Mouse (Mus musculus) neural tube, embryonic 13.5 days (tissue): Measurements from ENCODE around the gene Snx14. TPM values are rescaled to one million over a fixed set of nuclear protein-coding genes. Genes with fewer than 3 reads are reported as not detected.

Experiments
- ATAC-seq: fragments of 200-750 bp; cut with Nextera tagmentation; 2 replicates; pipeline ENCODE4 v1.8.0; 2017; ENCODE audit warnings: low read depth, mild to moderate bottlenecking, moderate TSS enrichment, moderate library complexity
- H3K27ac ChIP-seq: fragments of 300-500 bp; sonication (generic); replicated peaks from 2 replicates; pipeline ENCODE4 v1.5.1; 2015; ENCODE audit warnings: moderate library complexity, mild to moderate bottlenecking, inconsistent platforms
- H3K27me3 ChIP-seq: fragments of 300-500 bp; sonication (generic); 2 replicates; pipeline ENCODE4 v1.6.1; 2015; ENCODE audit warnings: mild to moderate bottlenecking, inconsistent platforms
- H3K36me3 ChIP-seq: fragments of 300-500 bp; sonication (generic); 2 replicates; pipeline ENCODE4 v1.6.1; 2015; ENCODE audit warnings: mild to moderate bottlenecking, inconsistent platforms
- H3K4me1 ChIP-seq: fragments of 300-500 bp; sonication (generic); replicated peaks from 2 replicates; pipeline ENCODE4 v1.6.1; 2015; ENCODE audit warnings: inconsistent platforms
- H3K4me2 ChIP-seq: fragments of 300-500 bp; sonication (generic); 2 replicates; pipeline ENCODE4 v1.6.1; 2015; ENCODE audit warnings: inconsistent platforms, mild to moderate bottlenecking, moderate library complexity
- H3K4me3 ChIP-seq: fragments of 300-500 bp; sonication (generic); 2 replicates; pipeline ENCODE4 v1.5.1; 2015; ENCODE audit warnings: mild to moderate bottlenecking, inconsistent platforms
- H3K9ac ChIP-seq: fragments of 300-500 bp; sonication (generic); 2 replicates; pipeline ENCODE4 v1.6.1; 2015; ENCODE audit warnings: moderate library complexity, mild to moderate bottlenecking, inconsistent platforms
- H3K9me3 ChIP-seq: fragments of 300-500 bp; sonication (generic); 2 replicates; pipeline ENCODE4 v1.6.1; 2016; ENCODE audit warnings: inconsistent platforms
- WGBS: fragments of 180-500 bp; shearing (Covaris S2); methylation state at CpG from one replicate; pipeline ENCODE4 v1.1.7; 2015; 5-methylcytosine and 5-hydroxymethylcytosine counted together
- polyA plus RNA-seq: library from polyadenylated mRNA; unstranded; fragments of >200 nt; fragmentation: Nextera tagmentation; extraction: Ambion mirVana; gene quantifications from 2 replicates; pipeline ENCODE4 v1.2.1, GENCODE M21; 2015

The Snx14 gene
- polyA plus RNA-seq, 1 experiment from 2014 or later, result 26.6 TPM

DNA sequence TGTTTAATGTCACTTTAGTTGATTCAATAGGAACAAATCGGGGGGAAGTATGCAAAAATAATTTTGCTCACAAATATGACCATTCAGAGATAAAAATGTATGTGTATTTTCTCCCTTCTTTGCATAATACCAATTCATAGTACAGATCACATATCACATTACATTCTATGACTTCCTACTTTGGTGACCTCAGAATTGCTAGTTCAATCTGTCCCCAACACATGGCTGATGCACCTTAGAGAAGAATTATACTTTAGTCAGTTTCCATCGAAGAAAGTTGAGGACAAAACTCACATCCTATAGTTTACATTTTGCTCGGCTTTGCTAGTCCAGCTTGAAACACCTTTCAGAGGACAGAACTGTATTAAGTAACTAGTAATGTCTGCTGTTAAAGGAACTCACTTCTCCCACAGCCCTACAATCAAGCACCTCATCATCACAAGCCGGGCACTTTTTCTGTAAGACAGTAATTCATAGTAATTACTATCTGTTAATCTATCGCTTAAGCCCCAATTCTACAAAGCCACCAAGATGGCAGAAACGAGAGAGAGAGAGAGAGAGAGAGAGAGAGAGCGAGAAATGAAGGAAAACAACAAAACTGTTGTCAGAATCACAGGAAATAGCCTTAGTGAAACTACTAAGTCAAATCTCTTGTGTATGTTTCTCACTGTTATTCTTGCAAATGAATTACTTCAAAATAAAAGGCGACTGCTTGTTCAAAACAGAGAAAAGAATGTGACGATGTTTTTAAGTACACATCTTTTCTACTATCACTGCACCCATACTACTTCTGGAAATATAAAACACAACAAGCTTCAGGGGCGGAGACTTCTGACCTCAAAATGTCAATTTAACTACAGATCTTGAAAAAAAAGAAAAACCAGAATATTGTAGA lies 1.2 kb downstream of the Snx14 start:
- no peak for ATAC-seq
- H3K9ac ChIP-seq, result peak overlapping the region; percentile 83
- H3K27ac ChIP-seq, result peak overlapping the region; percentile 87; the same call in 1 of the 2 replicates
- peaks cover 17% of the 10 kb centered on the region for H3K4me1 ChIP-seq
- peak overlapping the region; percentile 76 for H3K4me3 ChIP-seq
- no peaks in the 10 kb centered on the region for H3K36me3 ChIP-seq
- no peaks in the 10 kb centered on the region for H3K9me3 ChIP-seq
- peak overlapping the region; percentile 87 for H3K4me2 ChIP-seq
- WGBS, result 52% methylated on average over 10 of the region's 10 CpGs
- no peaks in the 10 kb centered on the region for H3K27me3 ChIP-seq

DNA sequence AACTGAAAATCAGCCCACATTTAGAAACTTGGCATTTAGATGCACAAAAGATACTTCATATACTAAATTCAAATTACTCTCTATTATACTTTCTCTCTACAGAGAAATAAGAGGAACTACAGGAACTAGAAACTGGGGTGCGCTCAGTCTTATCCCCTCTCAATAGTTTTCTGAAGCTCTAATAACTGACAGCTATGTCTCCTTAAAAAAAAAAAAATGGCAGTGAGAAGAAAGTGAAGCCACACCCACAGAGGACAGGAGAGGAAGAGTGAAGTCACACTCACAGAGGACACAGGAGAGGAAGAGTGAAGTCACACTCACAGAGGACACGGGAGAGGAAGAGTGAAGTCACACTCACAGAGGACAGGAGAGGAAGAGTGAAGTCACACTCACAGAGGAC lies 14.4 kb downstream of the Snx14 start:
- Histone ChIP-seq H3K27ac (no peak overlapping the region), H3K4me2 (no peak overlapping the region), H3K4me3 (no peak overlapping the region), H3K4me1 (no peaks in the 10 kb centered on the region), H3K27me3 (no peaks in the 10 kb centered on the region), H3K36me3 (peaks cover 17% of the 10 kb centered on the region), H3K9ac (no peak overlapping the region), H3K9me3 (no peaks in the 10 kb centered on the region)
- ATAC-seq, result no peak
- WGBS, result 90% methylated on average over 2 of the region's 2 CpGs

DNA sequence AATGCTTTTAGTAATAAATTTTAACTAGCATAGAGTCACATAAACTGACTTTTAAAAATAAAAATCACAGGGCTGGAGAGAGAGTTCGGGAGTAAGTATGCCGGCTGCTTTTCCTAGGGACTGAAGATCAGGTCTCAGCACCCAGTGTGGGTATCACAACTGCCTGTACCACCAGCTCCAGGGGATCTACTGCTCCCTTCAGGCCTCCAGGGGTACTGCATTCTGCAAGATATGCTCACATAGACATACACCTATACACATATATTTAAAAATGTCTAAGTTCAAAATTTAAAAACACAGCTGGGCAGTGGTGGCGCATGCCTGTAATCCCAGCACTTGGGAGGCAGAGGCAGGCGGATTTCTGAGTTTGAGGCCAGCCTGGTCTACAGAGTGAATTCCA lies 16.3 kb downstream of the Snx14 start:
- Histone ChIP-seq H3K9ac (no peak overlapping the region), H3K27me3 (no peaks in the 10 kb centered on the region), H3K9me3 (no peaks in the 10 kb centered on the region), H3K27ac (no peak overlapping the region), H3K4me2 (no peak overlapping the region), H3K36me3 (peaks cover 24% of the 10 kb centered on the region), H3K4me3 (no peak overlapping the region), H3K4me1 (no peaks in the 10 kb centered on the region)
- no peak for ATAC-seq
- WGBS, result 98% methylated on average over 4 of the region's 4 CpGs

DNA sequence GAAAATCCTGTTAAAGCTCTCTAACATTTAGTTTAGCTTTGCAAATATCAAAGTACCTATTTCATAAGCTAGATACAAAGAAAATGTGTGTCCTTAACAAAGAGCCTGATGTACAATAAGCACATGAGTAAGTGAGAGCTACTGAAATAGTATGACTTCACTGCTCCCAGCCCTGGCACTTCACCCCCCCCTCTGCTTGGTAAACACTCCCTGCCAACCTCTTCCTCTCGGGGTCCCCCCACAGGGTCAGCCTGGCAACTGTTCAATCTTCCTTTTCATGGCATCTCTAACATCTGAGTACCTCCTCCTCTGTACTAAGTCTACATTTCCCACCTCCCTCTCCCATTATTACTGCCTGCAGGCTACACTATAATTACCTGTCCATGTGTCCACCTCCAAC lies 22.0 kb downstream of the Snx14 start:
- Histone ChIP-seq H3K27ac (no peak overlapping the region), H3K4me1 (no peaks in the 10 kb centered on the region), H3K4me2 (no peak overlapping the region), H3K27me3 (no peaks in the 10 kb centered on the region), H3K9me3 (no peaks in the 10 kb centered on the region), H3K9ac (no peak overlapping the region), H3K36me3 (peaks cover 36% of the 10 kb centered on the region), H3K4me3 (no peak overlapping the region)
- 67% methylated on average over 1 of the region's 1 CpGs for WGBS
- ATAC-seq, result no peak

DNA sequence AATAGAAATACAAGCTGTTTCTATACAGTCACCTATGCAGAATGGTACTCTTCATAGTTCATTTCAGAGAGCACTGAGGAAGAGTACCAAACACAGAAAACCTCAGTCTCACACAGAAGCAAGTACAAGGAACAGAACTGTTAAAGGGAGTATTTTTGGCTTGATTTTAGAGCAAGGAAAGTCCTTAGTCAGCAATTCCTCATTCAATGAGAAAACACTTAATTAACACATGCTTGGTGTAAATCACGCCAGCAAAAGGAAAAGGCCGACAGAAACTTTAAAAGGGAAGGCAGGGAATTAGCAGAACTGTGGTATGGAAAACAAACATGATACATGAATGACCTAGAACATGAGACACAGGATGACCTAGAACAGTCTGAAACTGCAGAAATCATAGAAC lies 28.8 kb downstream of the Snx14 start:
- ATAC-seq, result no peak
- H3K36me3 ChIP-seq, result peaks cover 29% of the 10 kb centered on the region
- no peaks in the 10 kb centered on the region for H3K27me3 ChIP-seq
- WGBS, result 82% methylated on average over 2 of the region's 2 CpGs
- H3K4me2 ChIP-seq, result no peak overlapping the region
- H3K4me3 ChIP-seq, result no peak overlapping the region
- H3K9me3 ChIP-seq, result no peaks in the 10 kb centered on the region
- H3K27ac ChIP-seq, result no peak overlapping the region
- no peaks in the 10 kb centered on the region for H3K4me1 ChIP-seq
- no peak overlapping the region for H3K9ac ChIP-seq

DNA sequence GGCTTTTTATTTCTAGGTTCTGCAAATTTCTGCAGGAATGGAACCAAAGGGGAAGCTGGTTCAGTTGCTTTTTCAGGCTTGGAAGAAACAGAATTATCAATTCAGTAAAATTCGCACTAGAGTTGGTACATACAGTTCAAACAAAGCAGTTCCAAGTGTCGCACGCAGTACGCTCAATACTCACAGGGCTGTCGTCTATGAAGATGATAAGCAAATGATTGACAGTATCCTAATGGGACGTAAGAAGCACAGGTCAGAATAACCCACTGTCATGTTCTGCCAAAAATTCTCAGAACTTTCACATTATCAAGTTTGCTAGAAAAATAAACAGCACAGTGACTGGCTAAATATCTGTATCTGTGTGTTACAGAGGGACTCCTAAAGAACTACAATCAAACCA lies 34.2 kb downstream of the Snx14 start:
- no peak overlapping the region for H3K27ac ChIP-seq
- H3K9me3 ChIP-seq, result no peaks in the 10 kb centered on the region
- ATAC-seq, result no peak
- H3K4me2 ChIP-seq, result no peak overlapping the region
- H3K36me3 ChIP-seq, result peaks cover 27% of the 10 kb centered on the region
- H3K27me3 ChIP-seq, result no peaks in the 10 kb centered on the region
- no peak overlapping the region for H3K9ac ChIP-seq
- no peak overlapping the region for H3K4me3 ChIP-seq
- 90% methylated on average over 6 of the region's 6 CpGs for WGBS
- no peaks in the 10 kb centered on the region for H3K4me1 ChIP-seq

DNA sequence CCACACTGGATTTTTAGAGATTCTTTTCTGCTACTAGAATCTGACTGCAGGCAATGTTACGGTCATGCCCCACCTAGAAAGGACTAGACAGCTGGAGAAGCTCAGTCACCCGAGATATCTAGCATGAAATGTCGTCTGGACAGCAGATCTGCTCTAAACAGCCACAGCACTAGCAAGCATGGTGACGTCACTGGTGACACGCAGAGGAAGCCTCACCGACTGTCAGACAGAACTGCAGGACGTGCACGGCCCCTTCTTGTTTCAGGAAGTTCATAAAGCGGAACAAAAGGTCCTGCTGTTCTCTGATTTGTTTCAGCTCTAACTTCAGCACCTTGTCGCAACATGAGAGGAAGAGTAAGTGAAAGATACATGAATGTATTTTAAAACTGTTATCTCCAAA lies 34.7 kb downstream of the Snx14 start:
- no peak overlapping the region for H3K4me2 ChIP-seq
- no peaks in the 10 kb centered on the region for H3K4me1 ChIP-seq
- no peaks in the 10 kb centered on the region for H3K9me3 ChIP-seq
- peaks cover 23% of the 10 kb centered on the region for H3K36me3 ChIP-seq
- H3K4me3 ChIP-seq, result no peak overlapping the region
- no peak overlapping the region for H3K9ac ChIP-seq
- no peak for ATAC-seq
- 69% methylated on average over 10 of the region's 10 CpGs for WGBS
- H3K27ac ChIP-seq, result no peak overlapping the region
- H3K27me3 ChIP-seq, result no peaks in the 10 kb centered on the region

DNA sequence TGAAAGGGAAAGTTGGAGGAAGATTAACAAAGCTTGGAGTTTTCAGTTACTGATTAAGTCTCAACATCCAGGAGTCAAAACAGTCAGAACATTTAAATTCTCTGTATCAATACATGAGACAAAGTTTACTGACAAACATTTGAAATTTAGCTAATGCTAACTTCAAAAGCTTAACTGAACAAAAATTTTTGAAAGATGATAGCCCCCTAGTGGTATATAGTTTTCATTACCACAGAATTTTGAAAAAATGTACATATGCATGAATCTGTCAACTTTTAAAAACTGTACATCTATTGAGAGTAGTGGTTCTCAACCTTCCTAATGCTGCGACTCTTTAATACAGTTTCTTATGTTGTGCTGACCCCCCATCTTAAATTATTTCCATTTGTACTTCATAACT lies 40.3 kb downstream of the Snx14 start:
- Histone ChIP-seq H3K4me3 (no peak overlapping the region), H3K4me1 (no peaks in the 10 kb centered on the region), H3K36me3 (peaks cover 39% of the 10 kb centered on the region), H3K9ac (no peak overlapping the region), H3K27me3 (no peaks in the 10 kb centered on the region), H3K4me2 (no peak overlapping the region), H3K27ac (no peak overlapping the region), H3K9me3 (no peaks in the 10 kb centered on the region)
- 85% methylated on average over 1 of the region's 1 CpGs for WGBS
- ATAC-seq, result no peak

DNA sequence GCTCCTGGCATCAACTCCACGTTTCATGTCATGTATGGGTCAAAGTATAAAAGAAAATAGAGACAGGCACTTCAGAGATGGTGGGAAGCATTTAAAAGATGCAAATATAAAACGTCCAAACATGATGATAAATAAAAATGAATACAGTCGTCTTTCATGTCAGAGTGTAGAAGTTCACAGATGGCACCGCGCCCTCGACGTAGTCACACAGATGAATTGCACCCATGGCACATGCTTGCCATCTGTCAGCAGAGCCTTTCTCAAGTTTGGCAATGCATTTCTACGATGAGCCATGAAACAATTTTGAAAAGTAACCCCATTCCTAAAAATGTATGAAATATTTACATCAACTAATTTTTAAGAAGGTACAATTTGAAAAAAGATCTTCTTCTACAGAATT lies 43.9 kb downstream of the Snx14 start:
- H3K4me2 ChIP-seq, result no peak overlapping the region
- ATAC-seq, result no peak
- H3K27me3 ChIP-seq, result no peaks in the 10 kb centered on the region
- H3K36me3 ChIP-seq, result peaks cover 43% of the 10 kb centered on the region
- H3K27ac ChIP-seq, result no peak overlapping the region
- no peak overlapping the region for H3K4me3 ChIP-seq
- WGBS, result 66% methylated on average over 8 of the region's 8 CpGs
- no peak overlapping the region for H3K9ac ChIP-seq
- no peaks in the 10 kb centered on the region for H3K4me1 ChIP-seq
- H3K9me3 ChIP-seq, result no peaks in the 10 kb centered on the region

DNA sequence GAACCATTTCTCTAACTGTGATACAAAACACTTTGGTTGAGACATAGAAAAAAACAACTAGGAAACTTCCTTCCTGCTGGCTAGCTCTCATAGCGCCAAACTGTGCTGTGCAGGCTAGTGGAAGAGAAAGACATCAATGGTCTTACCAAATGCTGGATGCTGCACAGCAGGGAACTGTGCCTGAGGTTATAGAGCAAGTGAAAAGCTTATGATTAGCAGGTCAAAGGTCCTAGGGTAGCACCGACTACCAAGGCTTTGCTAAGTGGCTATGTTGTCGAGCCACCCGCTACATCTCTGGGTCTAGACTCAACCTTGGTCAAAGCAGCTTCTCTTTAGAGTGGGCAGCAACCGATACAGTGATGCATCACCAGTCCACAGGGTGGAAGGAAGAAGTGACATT lies 49.9 kb downstream of the Snx14 start:
- H3K36me3 ChIP-seq, result peaks cover 43% of the 10 kb centered on the region
- no peak overlapping the region for H3K27ac ChIP-seq
- no peak for ATAC-seq
- no peaks in the 10 kb centered on the region for H3K4me1 ChIP-seq
- H3K9me3 ChIP-seq, result no peaks in the 10 kb centered on the region
- no peak overlapping the region for H3K9ac ChIP-seq
- 70% methylated on average over 5 of the region's 5 CpGs for WGBS
- no peak overlapping the region for H3K4me2 ChIP-seq
- no peak overlapping the region for H3K4me3 ChIP-seq
- H3K27me3 ChIP-seq, result no peaks in the 10 kb centered on the region

DNA sequence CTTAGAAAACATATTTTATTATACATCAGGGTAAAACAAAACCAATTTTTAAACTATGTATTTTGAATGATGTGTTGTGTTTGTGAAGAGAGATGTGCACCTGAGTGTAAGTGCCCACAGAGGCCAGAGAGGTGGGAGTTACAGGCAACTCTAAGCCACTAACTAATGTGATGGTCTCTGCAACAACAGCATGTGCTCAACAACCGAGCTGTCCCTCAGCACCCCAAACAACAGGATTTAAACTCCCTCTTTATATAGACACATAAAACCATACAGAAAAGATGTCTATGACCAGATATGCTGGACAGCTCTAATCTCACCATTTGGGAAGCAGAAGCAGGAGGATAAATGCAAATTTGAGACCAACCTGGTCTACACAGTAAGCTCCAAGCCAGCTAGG lies 58.2 kb downstream of the Snx14 start:
- Histone ChIP-seq H3K4me2 (no peak overlapping the region), H3K36me3 (peaks cover 52% of the 10 kb centered on the region), H3K9ac (no peak overlapping the region), H3K27me3 (no peaks in the 10 kb centered on the region), H3K4me1 (no peaks in the 10 kb centered on the region), H3K27ac (no peak overlapping the region), H3K9me3 (no peaks in the 10 kb centered on the region), H3K4me3 (no peak overlapping the region)
- WGBS, result 92% methylated on average over 1 of the region's 1 CpGs
- ATAC-seq, result no peak

DNA sequence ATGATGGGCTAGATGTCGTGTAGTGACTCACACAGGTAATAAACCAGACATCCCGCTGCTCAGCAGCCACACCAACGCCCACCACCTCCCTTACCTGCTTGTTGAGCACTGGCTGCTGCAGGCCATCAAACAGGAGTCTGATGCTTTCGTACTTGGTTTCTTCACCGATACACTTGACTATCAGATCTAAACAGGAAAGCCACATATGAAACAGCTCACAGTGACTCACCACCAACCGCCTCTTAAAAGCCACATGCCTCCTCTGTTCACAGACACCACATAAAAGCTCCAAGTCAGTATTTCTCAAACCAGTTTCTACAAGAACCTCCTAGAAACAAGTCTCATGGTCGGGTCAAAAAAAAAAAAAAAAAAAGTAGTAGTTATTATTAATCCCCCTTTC lies 58.7 kb downstream of the Snx14 start:
- H3K36me3 ChIP-seq, result peaks cover 51% of the 10 kb centered on the region
- H3K9me3 ChIP-seq, result no peaks in the 10 kb centered on the region
- H3K27me3 ChIP-seq, result no peaks in the 10 kb centered on the region
- H3K4me3 ChIP-seq, result no peak overlapping the region
- H3K27ac ChIP-seq, result no peak overlapping the region
- H3K4me1 ChIP-seq, result no peaks in the 10 kb centered on the region
- H3K4me2 ChIP-seq, result no peak overlapping the region
- H3K9ac ChIP-seq, result no peak overlapping the region
- 81% methylated on average over 7 of the region's 7 CpGs for WGBS
- ATAC-seq, result no peak

DNA sequence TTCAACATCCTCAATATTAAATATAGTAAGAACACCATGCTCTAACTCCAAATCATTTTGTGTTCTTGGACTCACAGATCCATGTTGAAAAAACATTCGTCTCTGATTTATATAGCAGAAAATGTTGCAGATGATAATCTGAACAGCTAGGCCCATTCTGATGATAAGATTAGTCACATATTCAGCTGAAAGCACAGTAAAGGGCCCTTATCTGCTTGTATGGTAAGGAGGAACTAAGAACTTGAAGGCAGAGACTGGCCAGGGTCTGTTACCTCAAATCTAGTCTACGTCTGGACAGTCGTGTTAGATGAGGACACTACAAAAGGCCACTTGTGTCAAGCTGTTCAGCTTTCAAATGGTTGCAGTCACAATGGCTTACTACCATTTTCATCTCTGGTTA lies 59.7 kb downstream of the Snx14 start:
- Histone ChIP-seq H3K27me3 (no peaks in the 10 kb centered on the region), H3K4me3 (no peak overlapping the region), H3K4me2 (no peak overlapping the region), H3K4me1 (no peaks in the 10 kb centered on the region), H3K36me3 (peaks cover 50% of the 10 kb centered on the region), H3K9ac (no peak overlapping the region), H3K9me3 (no peaks in the 10 kb centered on the region), H3K27ac (no peak overlapping the region)
- ATAC-seq, result no peak
- WGBS, result 82% methylated on average over 3 of the region's 3 CpGs
